Mouse (Mus musculus): ENCODE data around the gene Ngb. TPM values are rescaled to one million over a fixed set of nuclear protein-coding genes. Genes with fewer than 3 reads are reported as not detected.

Ngb gene
- total and polyA plus RNA-seq, 2 experiments from 2014 or later, result 9.9 to 12.2 TPM

- Histone ChIP-seq H3K36me3 (ENCODE audit: insufficient read depth) (peaks cover 41% of the 10 kb centered on the region), H3K27ac (ENCODE audit: low read depth, low read length) (no peak overlapping the region), H3K9ac (no peak overlapping the region), H3K4me3 (ENCODE audit: low read depth, low read length) (no peak overlapping the region), H3K4me1 (ENCODE audit: insufficient read depth) (no peaks in the 10 kb centered on the region), H3K4me2 (ENCODE audit: low read depth) (no peak overlapping the region), H3K9me3 (ENCODE audit: low read length) (no peaks in the 10 kb centered on the region), H3K27me3 (ENCODE audit: insufficient read depth, low read length) (no peaks in the 10 kb centered on the region)
- TF ChIP-seq CTCF (IDR thresholded peaks at IDR 0.05; ENCODE audit: low read depth), result no peak
- no peak for ATAC-seq
- WGBS, result 69% methylated on average over 4 of the region's 4 CpGs
- DNase-seq, result no peak
Measured at GRCm38 (mm10) chr12:87127256-87127655, 24.9 kb upstream of the Ngb start.

- DNase-seq (no peak), ATAC-seq (no peak)
- no peak overlapping the region for H3K27ac ChIP-seq (ENCODE audit: low read depth, low read length)
- no peaks in the 10 kb centered on the region for H3K4me1 ChIP-seq (ENCODE audit: insufficient read depth)
- H3K9me3 ChIP-seq (ENCODE audit: low read length), result no peaks in the 10 kb centered on the region
- no peak overlapping the region for H3K4me3 ChIP-seq (ENCODE audit: low read depth, low read length)
- H3K36me3 ChIP-seq (ENCODE audit: insufficient read depth), result peaks cover 56% of the 10 kb centered on the region
- H3K4me2 ChIP-seq (ENCODE audit: low read depth), result no peak overlapping the region
- no peak overlapping the region for H3K9ac ChIP-seq
- WGBS, result 95% methylated on average over 4 of the region's 4 CpGs
- no peak for TF ChIP-seq CTCF (IDR thresholded peaks at IDR 0.05; ENCODE audit: low read depth)
- H3K27me3 ChIP-seq (ENCODE audit: insufficient read depth, low read length), result no peaks in the 10 kb centered on the region
Measured at GRCm38 (mm10) chr12:87121918-87122589, 19.7 kb upstream of the Ngb start.

- H3K4me1 ChIP-seq (ENCODE audit: insufficient read depth), result no peaks in the 10 kb centered on the region
- no peak overlapping the region for H3K4me2 ChIP-seq (ENCODE audit: low read depth)
- H3K27ac ChIP-seq (ENCODE audit: low read depth, low read length), result no peak overlapping the region
- 19% methylated on average over 3 of the region's 3 CpGs for WGBS
- H3K9me3 ChIP-seq (ENCODE audit: low read length), result no peaks in the 10 kb centered on the region
- 0 out of 2 replicates have a peak, but pooled peaks cover 3% of the 10 kb centered on the region for H3K27me3 ChIP-seq (ENCODE audit: insufficient read depth, low read length)
- TF ChIP-seq CTCF (IDR thresholded peaks at IDR 0.05; ENCODE audit: low read depth), result no peak
- H3K4me3 ChIP-seq (ENCODE audit: low read depth, low read length), result no peak overlapping the region
- peaks cover 31% of the 10 kb centered on the region for H3K36me3 ChIP-seq (ENCODE audit: insufficient read depth)
- ATAC-seq (peak; percentile 34; the same call in 1 of the 2 replicates), DNase-seq (no peak)
- H3K9ac ChIP-seq, result no peak overlapping the region
Measured at GRCm38 (mm10) chr12:87107357-87107977, 5.1 kb upstream of the Ngb start.

- Histone ChIP-seq H3K9me3 (ENCODE audit: low read length) (no peaks in the 10 kb centered on the region), H3K27ac (ENCODE audit: low read depth, low read length) (no peak overlapping the region), H3K4me1 (ENCODE audit: insufficient read depth) (no peaks in the 10 kb centered on the region), H3K4me3 (ENCODE audit: low read depth, low read length) (no peak overlapping the region), H3K27me3 (ENCODE audit: insufficient read depth, low read length) (0 out of 2 replicates have a peak, but pooled peaks cover 5% of the 10 kb centered on the region), H3K4me2 (ENCODE audit: low read depth) (no peak overlapping the region), H3K36me3 (ENCODE audit: insufficient read depth) (peaks cover 17% of the 10 kb centered on the region), H3K9ac (no peak overlapping the region)
- no peak for TF ChIP-seq CTCF (IDR thresholded peaks at IDR 0.05; ENCODE audit: low read depth)
- no peak for DNase-seq
- no peak for ATAC-seq
- WGBS, result 88% methylated on average over 4 of the region's 4 CpGs
Measured at GRCm38 (mm10) chr12:87104796-87105195, 2.5 kb upstream of the Ngb start.

- Histone ChIP-seq H3K4me1 (ENCODE audit: insufficient read depth) (no peaks in the 10 kb centered on the region), H3K27me3 (ENCODE audit: insufficient read depth, low read length) (0 out of 2 replicates have a peak, but pooled peaks cover 5% of the 10 kb centered on the region), H3K27ac (ENCODE audit: low read depth, low read length) (no peak overlapping the region), H3K36me3 (ENCODE audit: insufficient read depth) (peaks cover 5% of the 10 kb centered on the region; the same call in 1 of the 2 replicates), H3K9ac (no peak overlapping the region), H3K4me3 (ENCODE audit: low read depth, low read length) (no peak overlapping the region), H3K4me2 (ENCODE audit: low read depth) (no peak overlapping the region), H3K9me3 (ENCODE audit: low read length) (no peaks in the 10 kb centered on the region)
- TF ChIP-seq CTCF (IDR thresholded peaks at IDR 0.05; ENCODE audit: low read depth), result no peak
- no peak for ATAC-seq
- 86% methylated on average over 4 of the region's 4 CpGs for WGBS
- DNase-seq, result no peak
Measured at GRCm38 (mm10) chr12:87103471-87103870, 1.1 kb upstream of the Ngb start.

- Histone ChIP-seq H3K36me3 (ENCODE audit: insufficient read depth) (no peaks in the 10 kb centered on the region), H3K9ac (no peak overlapping the region), H3K27me3 (ENCODE audit: insufficient read depth, low read length) (0 out of 2 replicates have a peak, but pooled peaks cover 5% of the 10 kb centered on the region), H3K27ac (ENCODE audit: low read depth, low read length) (no peak overlapping the region), H3K4me2 (ENCODE audit: low read depth) (no peak overlapping the region), H3K9me3 (ENCODE audit: low read length) (no peaks in the 10 kb centered on the region), H3K4me1 (ENCODE audit: insufficient read depth) (no peaks in the 10 kb centered on the region), H3K4me3 (ENCODE audit: low read depth, low read length) (no peak overlapping the region)
- DNase-seq (no peak), ATAC-seq (no peak)
- TF ChIP-seq CTCF (IDR thresholded peaks at IDR 0.05; ENCODE audit: low read depth), result no peak
- 70% methylated on average over 4 of the region's 4 CpGs for WGBS
Measured at GRCm38 (mm10) chr12:87100331-87100730, 2.0 kb downstream of the Ngb start.

GRCm38 (mm10) chr12:87093671-87094070 lies 8.7 kb downstream of the Ngb start:
- ATAC-seq (no peak), DNase-seq (no peak)
- Histone ChIP-seq H3K4me3 (ENCODE audit: low read depth, low read length) (no peak overlapping the region), H3K4me2 (ENCODE audit: low read depth) (no peak overlapping the region), H3K36me3 (ENCODE audit: insufficient read depth) (no peaks in the 10 kb centered on the region), H3K27ac (ENCODE audit: low read depth, low read length) (no peak overlapping the region), H3K9ac (no peak overlapping the region), H3K27me3 (ENCODE audit: insufficient read depth, low read length) (no peaks in the 10 kb centered on the region), H3K9me3 (ENCODE audit: low read length) (no peaks in the 10 kb centered on the region), H3K4me1 (ENCODE audit: insufficient read depth) (no peaks in the 10 kb centered on the region)
- WGBS, result 76% methylated on average over 6 of the region's 6 CpGs
- no peak for TF ChIP-seq CTCF (IDR thresholded peaks at IDR 0.05; ENCODE audit: low read depth)

All from forebrain, postnatal 0 days (tissue).